Mouse (Mus musculus) hindbrain, embryonic 15.5 days (tissue): Measurements from ENCODE around the gene Gm28230. TPM values are rescaled to one million over a fixed set of nuclear protein-coding genes. Genes with fewer than 3 reads are reported as not detected.

Experiments used
- ATAC-seq: fragments of 200-750 bp; cut with Nextera tagmentation; 2 replicates; pipeline ENCODE4 v1.8.0; 2017; ENCODE audit warnings: low read depth, moderate number of reproducible peaks, moderate TSS enrichment; ENCODE audit not compliant: low FRiP score
- H3K27ac ChIP-seq: fragments of 300-500 bp; sonication (generic); replicated peaks from 2 replicates; pipeline ENCODE4 v1.5.1; 2015; ENCODE audit warnings: mild to moderate bottlenecking, inconsistent platforms
- H3K27me3 ChIP-seq: fragments of 300-500 bp; sonication (generic); 2 replicates; pipeline ENCODE4 v1.6.1; 2015; ENCODE audit warnings: control low read depth, inconsistent platforms
- H3K36me3 ChIP-seq: fragments of 300-500 bp; sonication (generic); 2 replicates; pipeline ENCODE4 v1.6.1; 2015; ENCODE audit warnings: control low read depth, inconsistent platforms
- H3K4me1 ChIP-seq: fragments of 300-500 bp; sonication (generic); replicated peaks from 2 replicates; pipeline ENCODE4 v1.6.1; 2015; ENCODE audit warnings: control low read depth, inconsistent platforms
- H3K4me2 ChIP-seq: fragments of 300-500 bp; sonication (generic); 2 replicates; pipeline ENCODE4 v1.6.1; 2015; ENCODE audit warnings: moderate library complexity, mild to moderate bottlenecking, inconsistent platforms
- H3K4me3 ChIP-seq: fragments of 300-500 bp; sonication (generic); 2 replicates; pipeline ENCODE4 v1.5.1; 2015; ENCODE audit warnings: mild to moderate bottlenecking, inconsistent platforms
- H3K9ac ChIP-seq: fragments of 300-500 bp; sonication (generic); 2 replicates; pipeline ENCODE4 v1.6.1; 2015; ENCODE audit warnings: inconsistent platforms
- H3K9me3 ChIP-seq: fragments of 300-500 bp; sonication (generic); 2 replicates; pipeline ENCODE4 v1.6.1; 2016; ENCODE audit warnings: control low read depth, inconsistent platforms
- WGBS: fragments of 180-500 bp; shearing (Covaris S2); methylation state at CpG from one replicate; pipeline ENCODE4 v1.1.7; 2015; 5-methylcytosine and 5-hydroxymethylcytosine counted together
- polyA plus RNA-seq: library from polyadenylated mRNA; unstranded; fragments of >200 nt; fragmentation: Nextera tagmentation; extraction: Ambion mirVana; gene quantifications from 2 replicates; pipeline ENCODE4 v1.2.1, GENCODE M21; 2015

The Gm28230 gene
- polyA plus RNA-seq, 1 experiment from 2014 or later: 1.6 TPM

DNA sequence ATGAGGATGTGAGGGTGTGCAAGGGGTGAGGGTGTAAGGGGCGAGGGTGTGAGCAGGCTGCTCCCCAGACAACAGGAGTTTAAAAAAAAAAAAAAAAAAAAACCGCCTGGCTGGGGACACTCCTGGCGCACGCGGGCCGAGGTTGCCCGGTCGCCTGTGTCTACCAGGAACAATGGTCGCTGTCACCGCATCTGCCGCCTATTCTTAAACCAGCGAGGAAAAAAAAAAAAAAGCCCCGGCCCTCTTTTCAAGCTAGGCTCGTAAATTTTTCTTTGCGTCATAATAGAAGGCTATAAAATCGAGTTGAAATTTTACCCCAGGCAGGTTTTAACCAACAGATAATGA lies 6.8 kb downstream of the Gm28230 start:
- H3K9ac ChIP-seq: peak overlapping the region; percentile 53
- H3K4me2 ChIP-seq: peak overlapping the region; percentile 57
- peak overlapping the region; percentile 43 for H3K4me3 ChIP-seq
- H3K9me3 ChIP-seq: no peaks in the 10 kb centered on the region
- no peaks in the 10 kb centered on the region for H3K36me3 ChIP-seq
- peaks cover 48% of the 10 kb centered on the region for H3K27me3 ChIP-seq
- H3K4me1 ChIP-seq: peaks cover 10% of the 10 kb centered on the region
- WGBS: under 1% methylated on average over 16 of the region's 16 CpGs
- no peak for ATAC-seq
- H3K27ac ChIP-seq: peak overlapping the region; percentile 91

- Histone ChIP-seq H3K36me3 (no peaks in the 10 kb centered on the region), H3K4me3 (peak overlapping the region; percentile 43), H3K27ac (peak overlapping the region; percentile 91), H3K4me1 (peaks cover 10% of the 10 kb centered on the region), H3K9ac (peak overlapping the region; percentile 53), H3K9me3 (no peaks in the 10 kb centered on the region), H3K4me2 (peak overlapping the region; percentile 57), H3K27me3 (peaks cover 44% of the 10 kb centered on the region)
- ATAC-seq: no peak
- 2% methylated on average over 6 of the region's 6 CpGs for WGBS
These were observed 7.2 kb downstream of the Gm28230 start for GRCm38 (mm10) chr2:74733765-74734164.

DNA sequence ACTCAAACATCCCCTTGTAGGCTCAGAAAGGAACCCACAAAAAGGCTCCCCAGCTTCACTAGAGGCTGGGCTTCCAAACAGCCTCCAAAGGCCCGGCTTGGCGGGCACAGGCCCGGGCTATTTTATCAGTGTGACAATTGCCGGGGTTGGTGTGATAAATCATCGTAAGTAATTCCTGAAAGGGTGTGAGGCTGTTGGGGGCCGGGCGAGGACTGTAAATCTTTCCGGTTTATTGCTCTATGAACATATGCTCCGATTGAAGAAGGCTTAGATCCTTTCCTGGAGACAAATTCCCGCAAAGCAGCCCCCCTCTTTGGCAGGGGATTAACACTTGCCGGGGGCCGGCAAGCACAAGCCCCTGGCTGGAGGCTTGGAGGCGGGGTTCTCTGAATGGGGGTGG lies 7.9 kb downstream of the Gm28230 start:
- H3K9ac ChIP-seq: peak overlapping the region; percentile 53
- H3K27me3 ChIP-seq: peaks cover 43% of the 10 kb centered on the region
- H3K4me1 ChIP-seq: peaks cover 10% of the 10 kb centered on the region
- peak overlapping the region; percentile 91 for H3K27ac ChIP-seq
- no peaks in the 10 kb centered on the region for H3K36me3 ChIP-seq
- 0% methylated on average over 13 of the region's 13 CpGs for WGBS
- no peaks in the 10 kb centered on the region for H3K9me3 ChIP-seq
- peak overlapping the region; percentile 57 for H3K4me2 ChIP-seq
- ATAC-seq: no peak
- H3K4me3 ChIP-seq: peak overlapping the region; percentile 43

- Histone ChIP-seq H3K4me3 (peak overlapping the region; percentile 43), H3K9me3 (no peaks in the 10 kb centered on the region), H3K36me3 (no peaks in the 10 kb centered on the region), H3K4me2 (peak overlapping the region; percentile 57), H3K27ac (peak overlapping the region; percentile 91), H3K9ac (peak overlapping the region; percentile 53), H3K4me1 (peaks cover 10% of the 10 kb centered on the region), H3K27me3 (peaks cover 38% of the 10 kb centered on the region)
- 1% methylated on average over 27 of the region's 27 CpGs for WGBS
- no peak for ATAC-seq
These were observed 8.7 kb downstream of the Gm28230 start for GRCm38 (mm10) chr2:74734996-74735811.

- Histone ChIP-seq H3K4me1 (peaks cover 10% of the 10 kb centered on the region), H3K9me3 (no peaks in the 10 kb centered on the region), H3K27me3 (peaks cover 31% of the 10 kb centered on the region), H3K9ac (peak overlapping the region; percentile 53), H3K4me2 (peak overlapping the region; percentile 57), H3K4me3 (peak overlapping the region; percentile 43), H3K27ac (peak overlapping the region; percentile 91), H3K36me3 (no peaks in the 10 kb centered on the region)
- under 1% methylated on average over 39 of the region's 42 CpGs for WGBS
- peak; percentile 42; the same call in 1 of the 2 replicates for ATAC-seq
These were observed 9.5 kb downstream of the Gm28230 start for GRCm38 (mm10) chr2:74735851-74736687.

GRCm38 (mm10) chr2:74736688-74737577 lies 10.4 kb downstream of the Gm28230 start:
- WGBS: 4% methylated on average over 15 of the region's 15 CpGs
- Histone ChIP-seq H3K9ac (peak overlapping the region; percentile 53), H3K4me1 (peaks cover 14% of the 10 kb centered on the region), H3K36me3 (no peaks in the 10 kb centered on the region), H3K4me3 (peak overlapping the region; percentile 43), H3K27ac (peak overlapping the region; percentile 91), H3K4me2 (peak overlapping the region; percentile 57), H3K27me3 (peaks cover 31% of the 10 kb centered on the region), H3K9me3 (no peaks in the 10 kb centered on the region)
- ATAC-seq: no peak

DNA sequence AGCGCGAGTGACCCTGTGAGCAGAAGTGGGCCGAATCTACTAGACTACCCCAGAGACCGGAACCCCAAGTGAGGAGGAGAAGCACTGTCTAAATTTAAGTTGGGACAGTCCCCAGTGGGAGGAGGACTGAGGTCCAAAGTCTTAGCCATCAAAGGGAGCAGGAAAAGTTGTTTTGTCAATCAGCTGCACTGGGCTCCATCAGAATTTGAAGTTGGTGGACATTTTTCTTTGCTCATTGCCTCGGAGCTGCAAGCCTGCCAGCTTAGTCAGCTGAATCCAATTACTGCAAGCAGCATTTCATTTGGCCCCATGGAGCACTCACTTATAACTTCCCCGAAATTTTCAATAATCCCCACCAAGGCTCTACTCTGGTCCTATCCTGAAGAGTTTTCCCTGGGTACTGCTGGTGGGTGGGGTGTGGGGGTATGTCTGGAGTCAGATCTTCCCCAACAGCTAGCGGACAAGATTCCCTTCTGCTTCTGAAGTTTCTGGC lies 11.1 kb downstream of the Gm28230 start:
- no peak for ATAC-seq
- H3K36me3 ChIP-seq: no peaks in the 10 kb centered on the region
- 3% methylated on average over 7 of the region's 7 CpGs for WGBS
- no peaks in the 10 kb centered on the region for H3K9me3 ChIP-seq
- peak overlapping the region; percentile 53 for H3K9ac ChIP-seq
- peaks cover 28% of the 10 kb centered on the region; the same call in 1 of the 2 replicates for H3K27me3 ChIP-seq
- peaks cover 15% of the 10 kb centered on the region for H3K4me1 ChIP-seq
- peak overlapping the region; percentile 91 for H3K27ac ChIP-seq
- peak overlapping the region; percentile 57 for H3K4me2 ChIP-seq
- H3K4me3 ChIP-seq: peak overlapping the region; percentile 43

- ATAC-seq: no peak
- peaks cover 34% of the 10 kb centered on the region for H3K27me3 ChIP-seq
- 2% methylated on average over 20 of the region's 20 CpGs for WGBS
- peak overlapping the region; percentile 91 for H3K27ac ChIP-seq
- H3K36me3 ChIP-seq: no peaks in the 10 kb centered on the region
- H3K4me1 ChIP-seq: peaks cover 15% of the 10 kb centered on the region
- H3K9ac ChIP-seq: peak overlapping the region; percentile 53
- peak overlapping the region; percentile 57 for H3K4me2 ChIP-seq
- no peaks in the 10 kb centered on the region for H3K9me3 ChIP-seq
- peak overlapping the region; percentile 43 for H3K4me3 ChIP-seq
These were observed 12.3 kb downstream of the Gm28230 start for GRCm38 (mm10) chr2:74738623-74739475.

- Histone ChIP-seq H3K27ac (peak overlapping the region; percentile 91), H3K4me3 (peak overlapping the region; percentile 43), H3K36me3 (no peaks in the 10 kb centered on the region), H3K27me3 (peaks cover 40% of the 10 kb centered on the region), H3K4me2 (peak overlapping the region; percentile 57), H3K9ac (peak overlapping the region; percentile 53), H3K4me1 (peaks cover 15% of the 10 kb centered on the region), H3K9me3 (no peaks in the 10 kb centered on the region)
- no peak for ATAC-seq
- 0% methylated on average over 2 of the region's 2 CpGs for WGBS
These were observed 12.9 kb downstream of the Gm28230 start for GRCm38 (mm10) chr2:74739476-74739800.

- H3K4me1 ChIP-seq: peaks cover 15% of the 10 kb centered on the region; the same call in 1 of the 2 replicates
- H3K9ac ChIP-seq: peak overlapping the region; percentile 53
- H3K27me3 ChIP-seq: peaks cover 41% of the 10 kb centered on the region
- peak overlapping the region; percentile 57 for H3K4me2 ChIP-seq
- WGBS: 2% methylated on average over 14 of the region's 14 CpGs
- no peak for ATAC-seq
- peak overlapping the region; percentile 91 for H3K27ac ChIP-seq
- H3K9me3 ChIP-seq: no peaks in the 10 kb centered on the region
- H3K4me3 ChIP-seq: peak overlapping the region; percentile 43
- H3K36me3 ChIP-seq: no peaks in the 10 kb centered on the region
These were observed 13.3 kb downstream of the Gm28230 start for GRCm38 (mm10) chr2:74739869-74740268.
